Mouse (Mus musculus): ENCODE measurements at regions not wholly inside any gene's neighbourhood (a gene's known extent, or its start where the extent isn't known, plus 50 kb on each side); places are given as distances from the start of the nearest gene placed in this dataset.

DNA sequence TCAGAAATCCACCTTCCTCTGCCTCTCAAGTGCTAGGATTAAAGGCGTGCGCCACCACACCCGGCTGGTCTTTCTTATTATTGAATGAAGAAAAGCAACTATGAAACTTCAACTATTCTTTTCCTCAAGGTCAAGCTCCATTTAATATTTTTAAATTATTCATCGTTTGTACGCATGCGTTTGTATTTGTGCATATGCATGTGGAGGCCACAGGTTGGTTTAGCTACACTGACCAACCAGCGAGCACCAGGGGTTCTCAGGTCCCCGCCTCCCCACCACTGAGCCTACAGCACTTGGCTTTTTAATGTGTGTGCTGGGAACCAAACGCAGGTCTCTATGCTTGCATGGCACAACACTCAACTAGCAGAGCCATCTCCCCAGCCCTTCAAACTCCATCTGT is 51.0 kb upstream of the Tmem252 start:
- Histone ChIP-seq H3K9me3 (ENCODE audit: control insufficient read depth, low read length) (no peaks in the 10 kb centered on the region), H3K4me1 (ENCODE audit: control insufficient read depth, insufficient read depth, low read depth, low read length) (no peaks in the 10 kb centered on the region), H3K9ac (ENCODE audit: low read depth, low read length) (no peak overlapping the region), H3K4me2 (ENCODE audit: low read length) (no peak overlapping the region), H3K27me3 (replicated peaks; ENCODE audit: control insufficient read depth, insufficient read depth, low read length) (no peaks in the 10 kb centered on the region), H3K4me3 (ENCODE audit: low read length) (no peak overlapping the region), H3K27ac (ENCODE audit: low read depth, low read length) (no peak overlapping the region), H3K36me3 (ENCODE audit: control insufficient read depth, insufficient read depth, low read length) (no peaks in the 10 kb centered on the region)
- 94% methylated on average over 9 of the region's 9 CpGs for WGBS
- ATAC-seq: no peak

GRCm38 (mm10) chr19:24622309-24622708 is 51.5 kb upstream of the Tmem252 start:
- Histone ChIP-seq H3K4me3 (ENCODE audit: low read length) (no peak overlapping the region), H3K9ac (ENCODE audit: low read depth, low read length) (no peak overlapping the region), H3K36me3 (ENCODE audit: control insufficient read depth, insufficient read depth, low read length) (no peaks in the 10 kb centered on the region), H3K27me3 (replicated peaks; ENCODE audit: control insufficient read depth, insufficient read depth, low read length) (no peaks in the 10 kb centered on the region), H3K27ac (ENCODE audit: low read depth, low read length) (no peak overlapping the region), H3K9me3 (ENCODE audit: control insufficient read depth, low read length) (no peaks in the 10 kb centered on the region), H3K4me2 (ENCODE audit: low read length) (no peak overlapping the region), H3K4me1 (ENCODE audit: control insufficient read depth, insufficient read depth, low read depth, low read length) (no peaks in the 10 kb centered on the region)
- 76% methylated on average over 4 of the region's 4 CpGs for WGBS
- ATAC-seq: no peak

DNA sequence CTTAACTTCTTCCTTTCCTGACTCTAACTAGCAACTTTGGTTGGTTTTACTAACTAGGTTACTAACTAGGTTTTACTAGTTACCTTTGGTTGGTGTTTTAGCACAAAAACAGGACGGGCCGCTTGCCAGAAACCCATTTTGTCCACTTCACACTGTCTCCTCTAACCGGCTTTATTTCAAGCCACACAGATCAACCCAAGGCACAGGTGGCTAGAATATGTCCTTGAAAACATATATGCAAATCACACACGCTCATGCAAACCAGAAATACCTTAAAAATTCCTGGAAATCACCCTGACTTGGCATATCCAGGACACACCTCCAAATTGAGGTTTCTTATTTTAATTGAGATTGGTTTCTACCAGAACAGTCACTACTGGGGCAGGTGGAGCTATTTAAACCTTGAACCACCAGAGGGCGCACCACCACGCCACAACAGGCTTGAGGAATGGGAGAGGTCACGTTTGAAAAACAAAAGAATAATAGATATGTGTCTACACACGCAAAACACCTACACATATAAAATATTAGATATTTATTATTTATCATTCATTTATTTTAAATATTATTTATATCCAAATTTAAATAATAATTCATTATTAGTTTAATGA is 52.1 kb upstream of the Tmem252 start:
- Histone ChIP-seq H3K4me1 (ENCODE audit: control insufficient read depth, insufficient read depth, low read depth, low read length) (no peaks in the 10 kb centered on the region), H3K9ac (ENCODE audit: low read depth, low read length) (no peak overlapping the region), H3K27ac (ENCODE audit: low read depth, low read length) (no peak overlapping the region), H3K4me2 (ENCODE audit: low read length) (no peak overlapping the region), H3K36me3 (ENCODE audit: control insufficient read depth, insufficient read depth, low read length) (no peaks in the 10 kb centered on the region), H3K27me3 (replicated peaks; ENCODE audit: control insufficient read depth, insufficient read depth, low read length) (no peaks in the 10 kb centered on the region), H3K9me3 (ENCODE audit: control insufficient read depth, low read length) (no peaks in the 10 kb centered on the region), H3K4me3 (ENCODE audit: low read length) (no peak overlapping the region)
- ATAC-seq: peak; percentile 54; the same call in 1 of the 2 replicates
- WGBS: 32% methylated on average over 8 of the region's 8 CpGs

GRCm38 (mm10) chr19:24615762-24616310 is 58.0 kb upstream of the Tmem252 start:
- ATAC-seq: no peak
- H3K9me3 ChIP-seq (ENCODE audit: control insufficient read depth, low read length): no peaks in the 10 kb centered on the region
- H3K4me1 ChIP-seq (ENCODE audit: control insufficient read depth, insufficient read depth, low read depth, low read length): no peaks in the 10 kb centered on the region
- no peaks in the 10 kb centered on the region for H3K36me3 ChIP-seq (ENCODE audit: control insufficient read depth, insufficient read depth, low read length)
- no peak overlapping the region for H3K27ac ChIP-seq (ENCODE audit: low read depth, low read length)
- no peaks in the 10 kb centered on the region for H3K27me3 ChIP-seq (replicated peaks; ENCODE audit: control insufficient read depth, insufficient read depth, low read length)
- 89% methylated on average over 7 of the region's 7 CpGs for WGBS
- no peak overlapping the region for H3K4me2 ChIP-seq (ENCODE audit: low read length)
- H3K4me3 ChIP-seq (ENCODE audit: low read length): no peak overlapping the region
- H3K9ac ChIP-seq (ENCODE audit: low read depth, low read length): no peak overlapping the region

GRCm38 (mm10) chr19:24607884-24608283 is 52.2 kb upstream of the Pip5k1b start:
- H3K36me3 ChIP-seq (ENCODE audit: control insufficient read depth, insufficient read depth, low read length): no peaks in the 10 kb centered on the region
- no peak overlapping the region for H3K27ac ChIP-seq (ENCODE audit: low read depth, low read length)
- H3K27me3 ChIP-seq (replicated peaks; ENCODE audit: control insufficient read depth, insufficient read depth, low read length): no peaks in the 10 kb centered on the region
- H3K9me3 ChIP-seq (ENCODE audit: control insufficient read depth, low read length): peaks cover 3% of the 10 kb centered on the region; the same call in 1 of the 2 replicates
- no peak overlapping the region for H3K4me2 ChIP-seq (ENCODE audit: low read length)
- no peak for ATAC-seq
- H3K9ac ChIP-seq (ENCODE audit: low read depth, low read length): no peak overlapping the region
- no peaks in the 10 kb centered on the region for H3K4me1 ChIP-seq (ENCODE audit: control insufficient read depth, insufficient read depth, low read depth, low read length)
- 75% methylated on average over 3 of the region's 3 CpGs for WGBS
- no peak overlapping the region for H3K4me3 ChIP-seq (ENCODE audit: low read length)

DNA sequence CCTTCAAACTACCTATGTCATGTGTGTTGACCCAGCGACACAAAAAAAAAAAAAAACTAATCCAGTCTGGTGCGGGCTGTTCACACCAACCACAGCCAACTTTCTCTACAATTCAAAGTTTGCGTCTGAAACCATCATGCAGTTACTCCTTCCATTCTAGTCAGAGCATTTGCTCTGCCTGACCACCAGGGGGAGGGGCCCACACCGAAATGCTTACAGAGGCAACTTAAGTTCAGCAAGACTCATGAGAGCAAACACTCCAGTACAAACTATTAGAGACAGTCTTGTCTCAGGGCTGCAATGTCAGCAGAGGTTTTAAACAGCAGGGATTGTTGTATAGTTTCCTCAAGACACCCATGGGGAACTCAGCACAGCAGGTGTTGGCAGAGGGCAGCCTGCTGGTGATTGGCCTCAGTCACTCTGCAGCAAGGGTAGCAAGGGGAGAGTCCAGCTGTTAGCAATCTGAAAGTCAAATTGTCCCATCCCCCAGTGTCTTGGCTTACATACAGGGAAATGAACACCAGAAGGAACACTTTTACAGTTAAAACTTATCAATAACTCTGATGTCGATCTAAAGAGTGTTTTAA is 50.8 kb upstream of the Pip5k1b start:
- Histone ChIP-seq H3K9ac (ENCODE audit: low read depth, low read length) (no peak overlapping the region), H3K36me3 (ENCODE audit: control insufficient read depth, insufficient read depth, low read length) (no peaks in the 10 kb centered on the region), H3K27me3 (replicated peaks; ENCODE audit: control insufficient read depth, insufficient read depth, low read length) (no peaks in the 10 kb centered on the region), H3K4me2 (ENCODE audit: low read length) (no peak overlapping the region), H3K27ac (ENCODE audit: low read depth, low read length) (no peak overlapping the region), H3K9me3 (ENCODE audit: control insufficient read depth, low read length) (peaks cover 3% of the 10 kb centered on the region; the same call in 1 of the 2 replicates), H3K4me1 (ENCODE audit: control insufficient read depth, insufficient read depth, low read depth, low read length) (no peaks in the 10 kb centered on the region), H3K4me3 (ENCODE audit: low read length) (no peak overlapping the region)
- WGBS: 75% methylated on average over 5 of the region's 5 CpGs
- no peak for ATAC-seq

Data from hindbrain, embryonic 16.5 days (tissue).